Mouse (Mus musculus) 3134 (cell line): Measurements from ENCODE around the gene Fam124b.

Source experiments
- DNase-seq: peaks from one replicate; pipeline ENCODE4 v3.0.0-alpha.2; 2011; ENCODE audit warnings: low spot score; ENCODE audit not compliant: insufficient read length; ENCODE audit errors: extremely low read depth

Gene Fam124b

GRCm38 (mm10) chr1:80177651-80178382 lies 40.5 kb downstream of the Fam124b start:
- DNase-seq = no peak

GRCm38 (mm10) chr1:80167706-80168105 lies 50.6 kb downstream of the Fam124b start:
- no peak for DNase-seq

GRCm38 (mm10) chr1:80166577-80166976 lies 51.7 kb downstream of the Fam124b start:
- DNase-seq = no peak

- no peak for DNase-seq
Measured at GRCm38 (mm10) chr1:80165391-80165790, 52.9 kb downstream of the Fam124b start.

- DNase-seq = no peak
Measured at GRCm38 (mm10) chr1:80162943-80163342, 55.3 kb downstream of the Fam124b start.

- no peak for DNase-seq
Measured at GRCm38 (mm10) chr1:80159586-80159985, 58.7 kb downstream of the Fam124b start.

- no peak for DNase-seq
Measured at GRCm38 (mm10) chr1:80154902-80155301, 63.4 kb downstream of the Fam124b start.

GRCm38 (mm10) chr1:80153125-80153716 lies 65.1 kb downstream of the Fam124b start:
- DNase-seq = no peak

- no peak for DNase-seq
Measured at GRCm38 (mm10) chr1:80150681-80151080, 67.6 kb downstream of the Fam124b start.
